30 mouse cellular contexts compared by ENCODE assay signal in genomic region chr2:164368620-164369105, GRCm38 (mm10). TPM values are rescaled to one million over a fixed set of nuclear protein-coding genes. Genes with fewer than 3 reads are reported as not detected.
A peak's percentile ranks its signal among the peaks of the same experiment; 100 is the strongest.
DNase-seq lines count a peak whose midpoint lies in the region; ATAC-seq and TF ChIP-seq lines count a peak whose summit lies in the region.
"Had no signal": no experiment of that assay in that cellular context is flagged by ENCODE, and none has a peak within 500 bp of the region (broad histone marks: within the 10 kb centered on the region; RNA-seq: fewer than 3 reads in every experiment).

No protein-coding gene starts in this region.

- H3K27ac ChIP-seq in liver, adult 2 months (replicated peaks; ENCODE audit: insufficient read depth, low read depth, low read length), result no peak overlapping the region
- H3K27ac ChIP-seq in midbrain, embryonic 15.5 days, result no peak overlapping the region
- H3K27ac ChIP-seq: embryonic facial prominence, embryonic 13.5 days; embryonic facial prominence, embryonic 15.5 days; forebrain, embryonic 10.5 days; forebrain, embryonic 12.5 days had no signal

- no peaks in the 10 kb centered on the region for H3K4me1 ChIP-seq in liver, adult 2 months (ENCODE audit: control insufficient read depth, insufficient read depth, low read length)
- H3K4me1 ChIP-seq in midbrain, embryonic 15.5 days, result no peaks in the 10 kb centered on the region
- H3K4me1 ChIP-seq: embryonic facial prominence, embryonic 13.5 days; embryonic facial prominence, embryonic 15.5 days; forebrain, embryonic 10.5 days; forebrain, embryonic 12.5 days had no signal

- no peaks in the 10 kb centered on the region for H3K36me3 ChIP-seq in liver, adult 2 months (ENCODE audit: control insufficient read depth, insufficient read depth, low read length)
- no peaks in the 10 kb centered on the region for H3K36me3 ChIP-seq in splenic B cell, adult 2 months (ENCODE audit: control insufficient read depth, insufficient read depth, low read length, poor library complexity, severe bottlenecking)
- no peaks in the 10 kb centered on the region for H3K36me3 ChIP-seq in midbrain, embryonic 15.5 days (replicated peaks)
- H3K36me3 ChIP-seq: embryonic facial prominence, embryonic 13.5 days; embryonic facial prominence, embryonic 15.5 days; forebrain, embryonic 10.5 days; forebrain, embryonic 12.5 days had no signal

- peak; percentile 43 for ATAC-seq in granulocyte monocyte progenitor cell, adult 5-6 weeks (replicated peaks; ENCODE audit: poor library complexity, severe bottlenecking)
- no peak for ATAC-seq in midbrain, embryonic 15.5 days (replicated peaks)
- ATAC-seq: forebrain, embryonic 14.5 days; forebrain, embryonic 16.5 days had no signal

- 57% methylated on average over 6 of the region's 6 CpGs for WGBS in liver, adult 2 months
- 84% methylated on average over 6 of the region's 6 CpGs for WGBS in midbrain, embryonic 15.5 days

- H3K4me2 ChIP-seq in midbrain, embryonic 15.5 days, result no peak overlapping the region
- H3K4me2 ChIP-seq: embryonic facial prominence, embryonic 13.5 days; embryonic facial prominence, embryonic 15.5 days; forebrain, embryonic 12.5 days had no signal

- no peak for TF ChIP-seq POLR2A in liver, adult 2 months (IDR thresholded peaks at IDR 0.05; ENCODE audit: extremely low read depth, insufficient read depth, low read length)

- no peak overlapping the region for H3K4me3 ChIP-seq in liver, adult 2 months (ENCODE audit: insufficient read depth, low read depth, low read length)
- H3K4me3 ChIP-seq in midbrain, embryonic 15.5 days, result no peak overlapping the region
- H3K4me3 ChIP-seq: embryonic facial prominence, embryonic 13.5 days; embryonic facial prominence, embryonic 15.5 days; erythroblast, embryonic 14.5 days; forebrain, embryonic 10.5 days; forebrain, embryonic 12.5 days had no signal

- TF ChIP-seq CTCF in liver, adult 2 months (IDR thresholded peaks at IDR 0.05; ENCODE audit: low read depth, low read length), result no peak

- peak; percentile 7 for DNase-seq in liver, adult 2 months (ENCODE audit: extremely low read depth, low read depth, low spot score)
- no peak for DNase-seq in liver
- DNase-seq in splenic B cell, adult 2 months (ENCODE audit: low read depth, low spot score), result peak; percentile 52
- no peak for DNase-seq in lung, postnatal 10 days
- DNase-seq: adrenal gland, adult 2 months; adrenal gland, postnatal 10 days; adrenal gland, postnatal 25 days; cerebellum, adult 11 months; cerebellum, adult 18-20 months; cerebellum, adult 8-10 months; cerebellum, adult 9-11 months; cerebellum, postnatal 14 days; cerebellum, postnatal 36 days; embryo, embryonic 11 days had no signal

- H3K79me2 ChIP-seq in liver, adult 2 months (ENCODE audit: control insufficient read depth, insufficient read depth, low read length), result peaks cover 3% of the 10 kb centered on the region; the same call in 1 of the 2 replicates

- no peaks in the 10 kb centered on the region for H3K9me3 ChIP-seq in midbrain, embryonic 15.5 days
- H3K9me3 ChIP-seq: embryonic facial prominence, embryonic 13.5 days; embryonic facial prominence, embryonic 15.5 days; forebrain, embryonic 10.5 days; forebrain, embryonic 12.5 days had no signal

- no peak overlapping the region for H3K9ac ChIP-seq in liver, adult 2 months (ENCODE audit: low read depth, low read length)
- H3K9ac ChIP-seq in midbrain, embryonic 15.5 days, result no peak overlapping the region
- H3K9ac ChIP-seq: embryonic facial prominence, embryonic 13.5 days; embryonic facial prominence, embryonic 15.5 days; forebrain, embryonic 12.5 days had no signal

- H3K27me3 ChIP-seq in liver, adult 2 months (ENCODE audit: control insufficient read depth, insufficient read depth, low read length), result no peaks in the 10 kb centered on the region; the same call in 1 of the 2 replicates
- no peaks in the 10 kb centered on the region for H3K27me3 ChIP-seq in splenic B cell, adult 2 months (ENCODE audit: control insufficient read depth, insufficient read depth, low read length, poor library complexity, severe bottlenecking)
- H3K27me3 ChIP-seq in midbrain, embryonic 15.5 days (replicated peaks), result no peaks in the 10 kb centered on the region
- H3K27me3 ChIP-seq: embryonic facial prominence, embryonic 13.5 days; embryonic facial prominence, embryonic 15.5 days; forebrain, embryonic 12.5 days had no signal

RNA-seq across cellular contexts. Expression of gene Slpi, which starts 20.2 kb away (rescaled TPM):
- 0.94 and 1.4 TPM in 2 replicates for total RNA-seq in liver, adult 2 months (2014; rRNA removed)
- 4.5 and 5.7 TPM in 2 replicates for polyA plus RNA-seq in liver, adult 2 months (2012; rRNA removed)
- total RNA-seq in granulocyte monocyte progenitor cell, adult 5-6 weeks (2014; fragmentation: Nextera tagmentation), result 228 and 251 TPM in 2 replicates
- total RNA-seq in granulocyte monocyte progenitor cell, adult 5-6 weeks (2017), result 46.7 and 49.3 TPM in 2 replicates
- polyA plus RNA-seq in midbrain, embryonic 15.5 days (2015; fragmentation: Nextera tagmentation; extraction: Ambion mirVana), result not detected in 2 replicates
- total RNA-seq: ES-E14, MEL had no signal
- polyA plus RNA-seq: erythroblast, embryonic 14.5 days; forebrain, embryonic 14.5 days; forebrain, embryonic 16.5 days had no signal

RNA-seq across cellular contexts. Expression of gene Rbpjl, which starts 34.3 kb away (rescaled TPM):
- 0.18 and 0.20 TPM in 2 replicates for total RNA-seq in liver, adult 2 months (2014; rRNA removed)
- polyA plus RNA-seq in liver, adult 2 months (2012; rRNA removed), result not detected in 2 replicates
- not detected in 2 replicates for total RNA-seq in granulocyte monocyte progenitor cell, adult 5-6 weeks (2014; fragmentation: Nextera tagmentation)
- total RNA-seq in granulocyte monocyte progenitor cell, adult 5-6 weeks (2017), result not detected in 2 replicates
- polyA plus RNA-seq in midbrain, embryonic 15.5 days (2015; fragmentation: Nextera tagmentation; extraction: Ambion mirVana), result 0.05 TPM in 1 of 2 replicates, not detected in the other
- total RNA-seq: adrenal gland, adult 2 months; adrenal gland, postnatal 25 days; MEL had no signal
- polyA plus RNA-seq: adrenal gland, adult 2 months; embryonic facial prominence, embryonic 11.5 days; erythroblast, embryonic 14.5 days; forebrain, embryonic 10.5 days; forebrain, embryonic 14.5 days had no signal

RNA-seq across cellular contexts. Expression of gene Svs5, which starts 36.1 kb away (rescaled TPM):
- not detected in 2 replicates for total RNA-seq in liver, adult 2 months (2014; rRNA removed)
- polyA plus RNA-seq in liver, adult 2 months (2012; rRNA removed), result not detected in 2 replicates
- total RNA-seq in granulocyte monocyte progenitor cell, adult 5-6 weeks (2014; fragmentation: Nextera tagmentation), result not detected in 2 replicates
- total RNA-seq in granulocyte monocyte progenitor cell, adult 5-6 weeks (2017), result not detected in 2 replicates
- polyA plus RNA-seq in midbrain, embryonic 15.5 days (2015; fragmentation: Nextera tagmentation; extraction: Ambion mirVana), result not detected in 2 replicates
- total RNA-seq: ES-E14, MEL had no signal
- polyA plus RNA-seq: adrenal gland, adult 2 months; brain, embryonic 14.5 days; C2C12; cortical plate, adult 2 months; embryonic facial prominence, embryonic 11.5 days; embryonic facial prominence, embryonic 13.5 days; embryonic facial prominence, embryonic 15.5 days; erythroblast, embryonic 14.5 days; forebrain, embryonic 10.5 days; forebrain, embryonic 12.5 days; forebrain, embryonic 14.5 days; forebrain, embryonic 16.5 days had no signal

RNA-seq across cellular contexts. Expression of gene Matn4, which starts 36.3 kb away (rescaled TPM):
- 0.07 and 0.09 TPM in 2 replicates for total RNA-seq in liver, adult 2 months (2014; rRNA removed)
- 0.04 and 0.05 TPM in 2 replicates for polyA plus RNA-seq in liver, adult 2 months (2012; rRNA removed)
- total RNA-seq in granulocyte monocyte progenitor cell, adult 5-6 weeks (2014; fragmentation: Nextera tagmentation), result not detected in 2 replicates
- not detected in 2 replicates for total RNA-seq in granulocyte monocyte progenitor cell, adult 5-6 weeks (2017)
- polyA plus RNA-seq in midbrain, embryonic 15.5 days (2015; fragmentation: Nextera tagmentation; extraction: Ambion mirVana), result 0.65 and 0.89 TPM in 2 replicates
- total RNA-seq: MEL had no signal
- polyA plus RNA-seq: erythroblast, embryonic 14.5 days; forebrain, embryonic 10.5 days had no signal

RNA-seq across cellular contexts. Expression of gene Svs6, which starts 52.1 kb away (rescaled TPM):
- not detected in 2 replicates for total RNA-seq in liver, adult 2 months (2014; rRNA removed)
- not detected in 2 replicates for polyA plus RNA-seq in liver, adult 2 months (2012; rRNA removed)
- total RNA-seq in granulocyte monocyte progenitor cell, adult 5-6 weeks (2014; fragmentation: Nextera tagmentation), result not detected in 2 replicates
- total RNA-seq in granulocyte monocyte progenitor cell, adult 5-6 weeks (2017), result not detected in 2 replicates
- polyA plus RNA-seq in midbrain, embryonic 15.5 days (2015; fragmentation: Nextera tagmentation; extraction: Ambion mirVana), result not detected in 2 replicates
- total RNA-seq: adrenal gland, adult 2 months; adrenal gland, postnatal 10 days; adrenal gland, postnatal 25 days; adrenal gland, postnatal 4 days; ES-E14; MEL had no signal
- polyA plus RNA-seq: adrenal gland, adult 2 months; brain, embryonic 14.5 days; C2C12; cortical plate, adult 2 months; embryonic facial prominence, embryonic 11.5 days; embryonic facial prominence, embryonic 13.5 days; embryonic facial prominence, embryonic 15.5 days; erythroblast, embryonic 14.5 days; forebrain, embryonic 10.5 days; forebrain, embryonic 12.5 days; forebrain, embryonic 14.5 days; forebrain, embryonic 16.5 days had no signal

Comparison
In these comparisons a context has a peak if more than half of its experiments do, and no peak if none do; other contexts are left out.
1. DNase-seq: peak in liver, adult 2 months (single experiment) and splenic B cell, adult 2 months (single experiment); none in liver (single experiment) and lung, postnatal 10 days (single experiment).
2. RNA of gene Slpi, which starts 20.2 kb away (total RNA-seq): 46.7 to 251 TPM in granulocyte monocyte progenitor cell, adult 5-6 weeks; 0.94 to 1.4 TPM in liver, adult 2 months; every median in the first group is over 10 times any median in the second.